Mouse (Mus musculus) ES-Bruce4 (cell line): Measurements from ENCODE around the gene Gm49318. TPM values are rescaled to one million over a fixed set of nuclear protein-coding genes. Genes with fewer than 3 reads are reported as not detected.

ENCODE experiments used
- H3K27ac ChIP-seq: 2 replicates; pipeline ENCODE4 v1.5.1; 2012; ENCODE audit warnings: low read length, inconsistent platforms; ENCODE audit not compliant: insufficient read depth
- H3K27me3 ChIP-seq: 2 replicates; pipeline ENCODE4 v1.6.1; 2012; ENCODE audit warnings: mild to moderate bottlenecking, low read length, inconsistent platforms; ENCODE audit not compliant: control insufficient read depth, poor library complexity, insufficient read depth, severe bottlenecking
- H3K36me3 ChIP-seq: 2 replicates; pipeline ENCODE4 v1.6.1; 2012; ENCODE audit warnings: inconsistent platforms, mild to moderate bottlenecking, low read length, moderate library complexity; ENCODE audit not compliant: control insufficient read depth, poor library complexity, insufficient read depth, severe bottlenecking
- H3K4me1 ChIP-seq: one replicate; pipeline ENCODE4 v1.8.1; 2011; ENCODE audit warnings: low read length; ENCODE audit not compliant: control insufficient read depth, insufficient read depth
- H3K4me3 ChIP-seq: 2 replicates; pipeline ENCODE4 v1.5.1; 2011; ENCODE audit warnings: low read depth, mild to moderate bottlenecking, low read length
- H3K9ac ChIP-seq: 2 replicates; pipeline ENCODE4 v1.6.1; 2012; ENCODE audit warnings: low read depth, mild to moderate bottlenecking, inconsistent platforms; ENCODE audit not compliant: poor library complexity, severe bottlenecking
- H3K9me3 ChIP-seq: replicated peaks from 2 replicates; pipeline ENCODE4 v1.6.1; 2012; ENCODE audit warnings: mild to moderate bottlenecking, low read length, inconsistent platforms; ENCODE audit not compliant: control insufficient read depth, poor library complexity, insufficient read depth, severe bottlenecking
- CTCF ChIP-seq: IDR thresholded peaks from one replicate; pipeline ENCODE4 v1.8.1; 2011; ENCODE audit warnings: low read depth, low read length
- EP300 ChIP-seq: IDR thresholded peaks from 2 replicates; pipeline ENCODE4 v1.6.1; 2011; ENCODE audit warnings: low read depth, low read length; ENCODE audit not compliant: insufficient read depth
- POLR2A ChIP-seq: IDR thresholded peaks from one replicate; pipeline ENCODE4 v1.8.1; 2011; ENCODE audit warnings: low read length; ENCODE audit not compliant: insufficient read depth
- polyA plus RNA-seq: library from polyadenylated mRNA; stranded (reverse); fragments of >200 nt; gene quantifications from 2 replicates; pipeline ENCODE4 v1.2.4, GENCODE M21; 2011; ENCODE audit warnings: low read depth; ENCODE audit not compliant: missing spikeins, insufficient read depth, insufficient read length

Gene Gm49318
- polyA plus RNA-seq: not detected in 2 replicates

- H3K27me3 ChIP-seq: no peaks in the 10 kb centered on the region
- H3K9me3 ChIP-seq: no peaks in the 10 kb centered on the region
- H3K4me3 ChIP-seq: peak within 1 kb of the TSS; percentile 78
- H3K27ac ChIP-seq: peak within 1 kb of the TSS; percentile 71
- peak within 1 kb of the TSS; percentile 98 for H3K9ac ChIP-seq
- peaks cover 8% of the 10 kb centered on the region for H3K36me3 ChIP-seq
- H3K4me1 ChIP-seq: no peaks in the 10 kb centered on the region
- 0 out of 2 replicates have a peak, but pooled peaks have one; percentile 22 for TF ChIP-seq EP300
- TF ChIP-seq CTCF: no peak
- no peak for TF ChIP-seq POLR2A
Observed at GRCm38 (mm10) chr9:22070791-22071573, at the start of gene Gm49318, which contains the start of gene Zfp653. Gm49318 (minus strand) TSS chr9:22071259. Zfp653 (minus strand) TSS chr9:22071376.

GRCm38 (mm10) chr9:22119543-22119942, 48.5 kb upstream of the Gm49318 start:
- TF ChIP-seq POLR2A (no peak), CTCF (no peak), EP300 (no peak)
- no peak overlapping the region for H3K9ac ChIP-seq
- no peak overlapping the region for H3K4me3 ChIP-seq
- H3K36me3 ChIP-seq: no peaks in the 10 kb centered on the region
- no peaks in the 10 kb centered on the region for H3K27me3 ChIP-seq
- H3K9me3 ChIP-seq: no peaks in the 10 kb centered on the region
- H3K27ac ChIP-seq: no peak overlapping the region
- H3K4me1 ChIP-seq: no peaks in the 10 kb centered on the region

- H3K9me3 ChIP-seq: no peaks in the 10 kb centered on the region
- H3K4me3 ChIP-seq: peak overlapping the region; percentile 89
- peaks cover 6% of the 10 kb centered on the region for H3K36me3 ChIP-seq
- no peak overlapping the region for H3K27ac ChIP-seq
- H3K27me3 ChIP-seq: no peaks in the 10 kb centered on the region
- no peak for TF ChIP-seq POLR2A
- no peak for TF ChIP-seq EP300
- no peak for TF ChIP-seq CTCF
- no peaks in the 10 kb centered on the region for H3K4me1 ChIP-seq
- H3K9ac ChIP-seq: peak overlapping the region; percentile 76
Observed at GRCm38 (mm10) chr9:22117754-22118456, 46.8 kb upstream of the Gm49318 start.

- Histone ChIP-seq H3K36me3 (peaks cover 13% of the 10 kb centered on the region), H3K9ac (peak within 1 kb of the TSS; percentile 86)
- TF ChIP-seq EP300: peak; percentile 51; the same call in 1 of the 2 replicates
- no peak for TF ChIP-seq CTCF
- TF ChIP-seq POLR2A: peak; percentile 97
Observed at GRCm38 (mm10) chr9:22116740-22117426, 45.8 kb upstream of the Gm49318 start, which contains the start of gene Elof1. Elof1 (minus strand) TSS chr9:22117172.

GRCm38 (mm10) chr9:22116086-22116485, 45.0 kb upstream of the Gm49318 start:
- Histone ChIP-seq H3K9ac (peak overlapping the region; percentile 86), H3K4me1 (no peaks in the 10 kb centered on the region), H3K27ac (no peak overlapping the region), H3K9me3 (no peaks in the 10 kb centered on the region), H3K4me3 (peak overlapping the region; percentile 77), H3K27me3 (no peaks in the 10 kb centered on the region), H3K36me3 (peaks cover 13% of the 10 kb centered on the region)
- TF ChIP-seq CTCF (no peak), EP300 (no peak), POLR2A (no peak)

More at GRCm38 (mm10) chr9:22116740-22117426, 45.8 kb upstream of the Gm49318 start, which contains the start of gene Elof1:
- H3K27ac ChIP-seq: peak within 1 kb of the TSS; percentile 52; the same call in 1 of the 2 replicates
- H3K27me3 ChIP-seq: no peaks in the 10 kb centered on the region
- peak within 1 kb of the TSS; percentile 89 for H3K4me3 ChIP-seq
- H3K9me3 ChIP-seq: no peaks in the 10 kb centered on the region
- H3K4me1 ChIP-seq: no peaks in the 10 kb centered on the region
